Mouse (Mus musculus) ES-E14 (cell line): ENCODE data around the gene Dhcr24. TPM values are rescaled to one million over a fixed set of nuclear protein-coding genes. Genes with fewer than 3 reads are reported as not detected.

Source experiments
- DNase-seq: peaks from one replicate; pipeline ENCODE4 v3.0.0-alpha.2; 2013; ENCODE audit warnings: low read depth, low spot score
- H3K27ac ChIP-seq: 2 replicates; pipeline ENCODE4 v1.5.1; 2012; ENCODE audit warnings: low read depth, mild to moderate bottlenecking, low read length, moderate library complexity, mixed read lengths; ENCODE audit not compliant: poor library complexity, insufficient read depth, severe bottlenecking
- H3K36me3 ChIP-seq: 2 replicates; pipeline ENCODE4 v1.6.1; 2012; ENCODE audit warnings: mild to moderate bottlenecking, low read length, moderate library complexity, mixed read lengths; ENCODE audit not compliant: control insufficient read depth, poor library complexity, insufficient read depth, severe bottlenecking
- H3K4me1 ChIP-seq, 2 experiments: fragments of 150-350 bp in 1 of 2; sonication (generic) in 1 of 2; 2 replicates each; pipeline ENCODE4 v1.6.1; 2012; ENCODE audit warnings: low read length in 2 of 2, mild to moderate bottlenecking in 1 of 2, mixed read lengths in 1 of 2; ENCODE audit not compliant: control insufficient read depth in 2 of 2, insufficient read depth in 2 of 2, poor library complexity in 1 of 2
- H3K4me3 ChIP-seq, 2 experiments: fragments of 150-350 bp in 1 of 2; sonication (generic) in 1 of 2; 2 replicates each; pipeline ENCODE4 v1.5.1; 2012; ENCODE audit warnings: low read length in 2 of 2, low read depth in 1 of 2, mild to moderate bottlenecking in 1 of 2, mixed read lengths in 1 of 2; ENCODE audit not compliant: insufficient read depth in 1 of 2, poor library complexity in 1 of 2, severe bottlenecking in 1 of 2
- H3K9ac ChIP-seq: 2 replicates; pipeline ENCODE4 v1.6.1; 2012; ENCODE audit warnings: low read depth, mild to moderate bottlenecking, low read length, mixed read lengths; ENCODE audit not compliant: poor library complexity, insufficient read depth, severe bottlenecking
- H3K9me3 ChIP-seq: fragments of 150-350 bp; sonication (generic); 2 replicates; pipeline ENCODE4 v1.6.1; 2012; ENCODE audit warnings: low read depth, mild to moderate bottlenecking, low read length; ENCODE audit not compliant: control insufficient read depth, insufficient read depth
- CHD2 ChIP-seq: IDR thresholded peaks from 2 replicates; pipeline ENCODE4 v1.6.1; 2014; ENCODE audit warnings: mild to moderate bottlenecking, low read depth, low read length, inconsistent platforms
- HCFC1 ChIP-seq: IDR thresholded peaks from 2 replicates; pipeline ENCODE4 v1.6.1; 2012; ENCODE audit warnings: low read length, inconsistent platforms, borderline replicate concordance; ENCODE audit not compliant: insufficient read depth
- MAFK ChIP-seq: IDR thresholded peaks from 2 replicates; pipeline ENCODE4 v1.6.1; 2014; ENCODE audit warnings: mild to moderate bottlenecking, low read depth, low read length, inconsistent platforms; ENCODE audit not compliant: insufficient read depth
- ZC3H11A ChIP-seq: IDR thresholded peaks from 2 replicates; pipeline ENCODE4 v1.6.1; 2012; ENCODE audit warnings: low read depth, mild to moderate bottlenecking, inconsistent platforms, low read length, borderline replicate concordance
- ZNF384 ChIP-seq: IDR thresholded peaks from 2 replicates; pipeline ENCODE4 v1.6.1; 2012; ENCODE audit warnings: low read depth, low read length, inconsistent platforms
- in situ Hi-C, 2 experiments: fragments of 600-800 bp; cut with MboI; formaldehyde crosslinking; loops; one replicate each; pipeline ENCODE4 v1.15.1; 2025; ENCODE audit warnings: low sequenced_read_pairs in 2 of 2, inconsistent platforms in 1 of 2; ENCODE audit not compliant: unreplicated experiment in 2 of 2
- total RNA-seq: library from RNA; depleted of rRNA; stranded (reverse); fragments of 300-350 nt; gene quantifications from 2 replicates; pipeline ENCODE4 v1.2.3, GENCODE M21; 2012

Gene Dhcr24
- total RNA-seq, 1 experiment, result 223 TPM

DNA sequence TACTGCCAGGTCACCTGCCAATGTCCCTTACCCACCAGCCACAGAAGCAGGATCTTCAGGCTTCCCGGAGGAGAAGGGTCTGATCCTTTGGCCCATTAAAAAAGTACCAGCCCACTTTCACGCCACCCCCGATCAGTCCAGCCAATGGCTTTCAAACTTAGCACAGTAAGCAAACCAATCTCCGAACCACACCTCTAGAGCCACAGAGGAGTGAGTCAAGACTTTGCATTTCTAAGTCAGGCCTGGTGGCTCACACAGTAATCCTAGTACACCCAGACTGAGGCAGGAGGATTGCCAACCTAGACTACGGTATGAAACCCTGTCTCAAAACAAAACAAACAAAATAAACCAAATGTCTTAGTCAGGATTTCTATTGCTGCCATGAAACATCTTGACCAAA, 68.5 kb downstream of the Dhcr24 start:
- Histone ChIP-seq H3K36me3 (no peaks in the 10 kb centered on the region), H3K27ac (no peak overlapping the region), H3K4me1 (peaks cover 2% of the 10 kb centered on the region in 2 experiments; a peak in 2 of 4 replicates), H3K9ac (no peak overlapping the region), H3K9me3 (no peaks in the 10 kb centered on the region), H3K4me3 (no peak overlapping the region)
- no peak for TF ChIP-seq MAFK
- TF ChIP-seq CHD2, result no peak
- no peak for TF ChIP-seq HCFC1
- TF ChIP-seq ZNF384, result no peak
- no peak for TF ChIP-seq ZC3H11A
- no peak for DNase-seq
- in situ Hi-C loops, result no loop called here

DNA sequence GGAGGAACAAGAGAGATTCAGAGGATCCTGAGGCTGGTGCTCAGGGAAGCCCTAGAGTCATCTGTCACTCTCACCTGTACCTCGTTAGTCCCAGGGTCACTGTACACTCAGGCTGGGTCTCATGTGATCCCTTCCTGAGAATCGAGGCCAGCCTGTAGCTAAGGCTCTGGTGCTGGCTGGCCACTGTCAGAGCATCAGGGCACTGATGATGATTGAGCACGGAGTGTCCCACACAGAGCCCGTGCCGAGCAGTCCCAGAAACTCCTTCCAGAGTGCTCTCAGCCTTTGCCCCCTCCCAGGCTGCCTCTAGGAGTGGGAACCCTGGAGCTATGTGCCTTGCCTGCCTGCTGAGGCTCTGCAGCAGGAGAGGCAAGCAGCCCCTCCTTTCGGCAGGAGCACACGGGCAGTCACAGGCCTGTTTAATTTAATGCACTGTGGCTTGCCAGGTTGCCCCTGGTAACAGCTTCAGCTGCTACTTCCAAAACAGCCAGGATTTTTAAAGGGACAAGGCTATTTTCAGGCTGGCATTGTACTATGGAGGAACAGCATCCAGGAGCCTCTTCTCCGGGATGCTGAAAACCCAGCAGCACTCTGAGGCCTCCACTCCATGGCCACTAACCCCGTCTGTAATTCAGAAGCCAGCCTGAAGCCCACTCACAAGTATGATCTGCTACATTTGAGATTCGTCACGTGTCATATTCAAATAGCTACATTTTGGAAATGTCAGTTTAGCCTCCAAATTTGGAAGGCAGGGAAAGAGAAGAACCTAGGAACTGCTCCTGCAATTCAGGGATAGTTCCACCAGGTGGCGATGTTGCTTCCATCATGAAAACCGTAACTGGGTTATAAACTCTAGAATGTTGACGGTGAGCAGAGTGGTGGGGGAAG, 69.7 kb downstream of the Dhcr24 start:
- Histone ChIP-seq H3K4me3 (no peak overlapping the region), H3K27ac (no peak overlapping the region), H3K9me3 (no peaks in the 10 kb centered on the region), H3K36me3 (no peaks in the 10 kb centered on the region), H3K9ac (no peak overlapping the region), H3K4me1 (peaks cover 2% of the 10 kb centered on the region in 2 experiments; a peak in 2 of 4 replicates)
- peak; percentile 65 for DNase-seq
- TF ChIP-seq HCFC1 (no peak), ZNF384 (no peak), ZC3H11A (no peak), CHD2 (no peak), MAFK (no peak)
- in situ Hi-C loops, result loop anchor here in 1 of 2 experiments (5.0 kb wide), 1 partner anchor 77 kb away; no protein-coding TSS in a partner anchor

DNA sequence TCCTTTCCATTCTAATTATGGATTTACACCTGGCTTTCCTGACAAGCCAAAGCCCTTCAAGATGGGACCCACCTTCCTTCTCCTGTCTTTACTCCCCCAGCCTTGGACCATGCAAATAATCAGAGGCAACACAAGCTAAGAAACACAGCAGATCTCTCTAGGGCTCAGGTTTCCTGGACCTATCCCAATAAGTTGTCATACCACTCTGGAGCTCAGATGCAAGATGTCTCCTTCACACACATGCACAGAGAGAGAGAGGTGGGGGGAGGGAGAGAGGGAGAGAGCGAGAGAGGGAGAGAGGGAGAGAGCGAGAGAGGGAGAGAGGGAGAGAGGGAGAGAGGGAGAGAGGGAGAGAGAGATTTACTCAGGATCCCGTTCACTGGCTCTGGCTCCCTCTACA, 71.5 kb downstream of the Dhcr24 start:
- in situ Hi-C loops, result loop anchor here in 1 of 2 experiments (5.0 kb wide), 1 partner anchor 75 kb away; no protein-coding TSS in a partner anchor
- TF ChIP-seq HCFC1, result no peak
- no peak for TF ChIP-seq MAFK
- TF ChIP-seq CHD2, result no peak
- TF ChIP-seq ZC3H11A, result no peak
- no peak for TF ChIP-seq ZNF384
- Histone ChIP-seq H3K4me1 (peaks cover 2% of the 10 kb centered on the region in 2 experiments; a peak in 2 of 4 replicates), H3K9me3 (no peaks in the 10 kb centered on the region), H3K9ac (no peak overlapping the region), H3K4me3 (no peak overlapping the region), H3K27ac (no peak overlapping the region), H3K36me3 (no peaks in the 10 kb centered on the region)
- DNase-seq, result no peak

DNA sequence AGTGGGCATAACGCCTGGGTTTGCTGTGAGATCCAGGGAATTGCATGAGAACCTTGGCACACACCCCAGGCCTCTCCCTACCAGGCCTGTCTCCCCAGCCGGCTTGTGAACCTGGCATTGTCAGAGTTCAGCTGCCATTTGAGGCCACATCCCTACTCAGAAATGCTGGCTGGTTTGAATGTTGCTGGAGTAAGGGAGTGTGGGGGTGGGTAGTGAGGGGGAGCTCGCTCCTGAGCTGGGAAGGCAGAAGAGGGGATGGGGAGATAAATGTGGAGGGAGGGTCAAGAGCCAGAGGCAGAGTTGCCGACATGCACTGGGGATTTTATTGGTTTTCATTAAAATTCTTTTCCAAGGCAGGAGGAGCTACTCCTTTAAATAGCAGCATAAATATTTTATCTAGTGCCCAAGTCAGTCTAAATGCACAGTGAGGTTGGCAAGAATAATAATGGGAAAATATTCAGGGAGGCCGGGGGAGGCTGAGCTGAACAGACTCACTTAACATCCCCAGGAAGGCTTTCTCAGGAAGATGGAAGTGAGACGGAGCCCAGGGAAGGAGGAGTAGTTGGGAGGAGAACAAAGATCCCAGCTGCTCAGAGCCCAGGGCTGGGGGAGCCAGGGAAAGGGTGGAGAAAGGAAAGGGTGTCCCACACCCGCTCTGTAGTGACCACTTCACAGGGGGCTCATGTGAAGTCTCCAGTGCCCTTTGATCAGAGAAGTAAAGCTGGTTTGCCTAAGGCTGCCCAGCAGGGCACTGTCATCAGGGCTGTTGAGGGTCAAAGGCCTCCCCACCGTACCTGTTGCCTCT, 72.6 kb downstream of the Dhcr24 start:
- H3K27ac ChIP-seq, result no peak overlapping the region
- no peaks in the 10 kb centered on the region for H3K36me3 ChIP-seq
- TF ChIP-seq HCFC1, result no peak
- TF ChIP-seq CHD2, result no peak
- no peak for TF ChIP-seq ZC3H11A
- no peak for TF ChIP-seq ZNF384
- no peak for TF ChIP-seq MAFK
- peaks cover 0 to 2% of the 10 kb centered on the region in 2 experiments; a peak in 1 of 4 replicates for H3K4me1 ChIP-seq
- no peaks in the 10 kb centered on the region for H3K9me3 ChIP-seq
- no peak overlapping the region for H3K9ac ChIP-seq
- DNase-seq, result no peak
- H3K4me3 ChIP-seq, result no peak overlapping the region
- in situ Hi-C loops, result loop anchor here in 1 of 2 experiments (5.0 kb wide), 1 partner anchor 74 kb away; no protein-coding TSS in a partner anchor
